Mouse (Mus musculus): Measurements from ENCODE around the gene Tcf20.
"Not testable (repeated sequence)": the region's sequence is repeated elsewhere in the genome, so short reads cannot be mapped to it uniquely, and the experiment has no call there.

Tcf20 gene

DNA sequence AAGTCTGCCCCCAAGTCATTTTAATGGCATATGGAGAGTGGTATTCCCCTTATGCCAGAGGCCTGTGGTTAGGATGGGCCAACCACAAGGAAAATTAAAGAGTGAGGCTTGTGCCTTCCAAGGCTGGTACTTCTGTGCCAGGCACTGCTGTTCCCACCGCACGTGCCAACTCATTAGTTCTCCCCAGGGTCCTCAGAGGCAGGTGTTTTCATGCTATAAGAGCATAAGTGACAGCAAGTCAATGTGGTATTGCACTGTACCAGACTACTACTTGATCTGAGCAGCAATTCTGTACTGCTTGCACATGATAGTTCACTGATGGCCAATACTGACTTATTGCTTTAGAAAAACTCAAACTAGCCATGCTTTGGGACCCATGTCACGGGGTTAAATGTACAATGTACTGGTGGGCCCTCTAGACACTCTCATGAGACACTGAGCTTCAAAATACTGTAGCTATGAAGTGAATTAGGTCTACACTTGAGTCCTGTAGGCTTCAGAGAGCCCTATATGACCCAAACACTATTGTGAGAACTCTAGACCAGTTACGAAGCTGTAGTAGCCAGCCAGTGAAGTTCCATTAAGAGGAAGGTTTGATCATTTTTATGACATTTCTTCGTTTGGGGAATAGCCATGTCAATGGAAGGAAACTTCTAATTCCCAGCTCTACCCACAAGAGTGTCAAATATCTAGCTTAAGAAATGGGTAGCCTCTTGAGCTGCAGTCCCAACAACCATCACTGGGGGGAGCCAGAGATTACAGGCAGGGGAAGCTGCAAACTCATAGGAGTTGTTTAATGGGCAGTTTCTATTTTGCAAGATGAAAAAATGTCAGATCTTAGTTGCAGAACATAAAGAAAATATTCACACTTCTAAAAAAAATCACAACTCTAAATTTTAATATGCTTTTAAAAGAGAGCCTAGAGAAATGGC, 182.7 kb downstream of the Tcf20 start:
- no peaks in the 10 kb centered on the region for H3K9me3 ChIP-seq (ENCODE audit: low read length)
- TF ChIP-seq POU5F1 (IDR thresholded peaks at IDR 0.05; ENCODE audit: borderline replicate concordance, low read length) = no peak
- no peak for TF ChIP-seq NANOG (IDR thresholded peaks at IDR 0.05; ENCODE audit: borderline replicate concordance, low read length)
- peak; percentile 98 for TF ChIP-seq CTCF (conservative IDR thresholded peaks at IDR 0.05; ENCODE audit: low read length)
- no peak overlapping the region for H3K4me3 ChIP-seq (replicated peaks; ENCODE audit: low read length)
- peaks cover 21% of the 10 kb centered on the region for H3K36me3 ChIP-seq (ENCODE audit: insufficient read depth, low read length)
- H3K27me3 ChIP-seq (ENCODE audit: insufficient read depth, low read length) = no peaks in the 10 kb centered on the region
- peaks cover 36% of the 10 kb centered on the region for H3K4me1 ChIP-seq (replicated peaks; ENCODE audit: low read depth, low read length)

GRCm38 (mm10) chr15:82795936-82796440, 191.7 kb downstream of the Tcf20 start:
- no peaks in the 10 kb centered on the region for H3K9me3 ChIP-seq (ENCODE audit: low read length)
- H3K36me3 ChIP-seq (ENCODE audit: insufficient read depth, low read length) = no peaks in the 10 kb centered on the region
- no peak overlapping the region for H3K4me3 ChIP-seq (replicated peaks; ENCODE audit: low read length)
- no peak for TF ChIP-seq POU5F1 (IDR thresholded peaks at IDR 0.05; ENCODE audit: borderline replicate concordance, low read length)
- no peak for TF ChIP-seq CTCF (conservative IDR thresholded peaks at IDR 0.05; ENCODE audit: low read length)
- no peak for TF ChIP-seq NANOG (IDR thresholded peaks at IDR 0.05; ENCODE audit: borderline replicate concordance, low read length)
- no peaks in the 10 kb centered on the region for H3K27me3 ChIP-seq (ENCODE audit: insufficient read depth, low read length)
- H3K4me1 ChIP-seq (replicated peaks; ENCODE audit: low read depth, low read length) = no peaks in the 10 kb centered on the region

DNA sequence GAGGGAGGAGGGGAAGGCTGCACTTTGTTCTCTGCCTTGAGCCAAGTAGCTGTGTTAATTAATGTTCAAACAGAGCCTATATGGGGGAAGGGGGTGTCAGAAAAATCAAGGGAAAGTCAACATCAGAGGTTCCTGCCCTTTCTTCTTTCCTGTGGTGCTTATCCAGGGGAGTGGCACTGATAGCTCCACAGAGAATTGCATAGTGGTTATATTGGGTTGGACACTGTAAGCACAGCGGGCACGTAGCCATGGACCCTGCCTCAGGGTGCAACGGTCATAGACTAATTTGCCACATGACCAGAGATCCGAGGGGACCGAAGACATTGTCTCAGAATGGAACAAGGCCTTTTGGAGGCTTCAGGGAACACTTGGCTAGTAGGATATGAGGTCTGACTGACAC, 193.4 kb downstream of the Tcf20 start, which contains the start of gene Cyp2d26:
TSS of gene Cyp2d26 (minus strand) at position 18 of the 400 bp plus-strand sequence.
- Histone ChIP-seq H3K4me3 (replicated peaks; ENCODE audit: low read length) (no peak within 1 kb of the TSS), H3K36me3 (ENCODE audit: insufficient read depth, low read length) (no peaks in the 10 kb centered on the region), H3K4me1 (replicated peaks; ENCODE audit: low read depth, low read length) (no peaks in the 10 kb centered on the region), H3K27me3 (ENCODE audit: insufficient read depth, low read length) (no peaks in the 10 kb centered on the region), H3K9me3 (ENCODE audit: low read length) (no peaks in the 10 kb centered on the region)
- TF ChIP-seq NANOG (IDR thresholded peaks at IDR 0.05; ENCODE audit: borderline replicate concordance, low read length) (no peak), POU5F1 (IDR thresholded peaks at IDR 0.05; ENCODE audit: borderline replicate concordance, low read length) (no peak), CTCF (conservative IDR thresholded peaks at IDR 0.05; ENCODE audit: low read length) (no peak)

- no peaks in the 10 kb centered on the region for H3K36me3 ChIP-seq (ENCODE audit: insufficient read depth, low read length)
- no peaks in the 10 kb centered on the region for H3K4me1 ChIP-seq (replicated peaks; ENCODE audit: low read depth, low read length)
- TF ChIP-seq POU5F1 (IDR thresholded peaks at IDR 0.05; ENCODE audit: borderline replicate concordance, low read length) (no peak), CTCF (conservative IDR thresholded peaks at IDR 0.05; ENCODE audit: low read length) (no peak), NANOG (IDR thresholded peaks at IDR 0.05; ENCODE audit: borderline replicate concordance, low read length) (no peak)
- H3K27me3 ChIP-seq (ENCODE audit: insufficient read depth, low read length) = no peaks in the 10 kb centered on the region
- no peak overlapping the region for H3K4me3 ChIP-seq (replicated peaks; ENCODE audit: low read length)
- no peaks in the 10 kb centered on the region for H3K9me3 ChIP-seq (ENCODE audit: low read length)
Measured at GRCm38 (mm10) chr15:82793868-82794267, 193.8 kb downstream of the Tcf20 start.

DNA sequence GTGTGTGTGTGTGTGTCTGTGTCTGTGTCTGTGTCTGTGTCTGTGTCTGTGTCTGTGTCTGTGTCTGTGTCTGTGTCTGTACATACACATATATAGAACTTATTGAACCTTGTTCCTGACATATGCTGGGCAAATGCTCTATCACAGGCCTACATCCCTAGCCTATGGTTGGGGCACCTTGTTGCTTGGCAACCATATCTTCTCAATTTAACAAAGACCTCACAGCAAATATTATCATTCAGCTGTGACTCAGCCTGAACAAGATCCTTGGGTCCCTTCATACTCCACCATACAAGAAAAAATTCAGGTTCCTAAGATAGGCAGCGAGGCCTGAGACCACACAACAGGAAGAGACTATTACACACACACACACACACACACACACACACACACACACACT, 194.2 kb downstream of the Tcf20 start:
- H3K9me3 ChIP-seq (ENCODE audit: low read length) = no peaks in the 10 kb centered on the region
- H3K4me3 ChIP-seq (replicated peaks; ENCODE audit: low read length) = no peak overlapping the region
- TF ChIP-seq CTCF (conservative IDR thresholded peaks at IDR 0.05; ENCODE audit: low read length) (no peak), POU5F1 (IDR thresholded peaks at IDR 0.05; ENCODE audit: borderline replicate concordance, low read length) (no peak), NANOG (IDR thresholded peaks at IDR 0.05; ENCODE audit: borderline replicate concordance, low read length) (no peak)
- no peaks in the 10 kb centered on the region for H3K4me1 ChIP-seq (replicated peaks; ENCODE audit: low read depth, low read length)
- H3K27me3 ChIP-seq (ENCODE audit: insufficient read depth, low read length) = no peaks in the 10 kb centered on the region
- no peaks in the 10 kb centered on the region for H3K36me3 ChIP-seq (ENCODE audit: insufficient read depth, low read length)

GRCm38 (mm10) chr15:82792566-82792965, 195.1 kb downstream of the Tcf20 start:
- Histone ChIP-seq H3K27me3 (ENCODE audit: insufficient read depth, low read length) (no peaks in the 10 kb centered on the region), H3K9me3 (ENCODE audit: low read length) (no peaks in the 10 kb centered on the region), H3K36me3 (ENCODE audit: insufficient read depth, low read length) (no peaks in the 10 kb centered on the region), H3K4me1 (replicated peaks; ENCODE audit: low read depth, low read length) (no peaks in the 10 kb centered on the region), H3K4me3 (replicated peaks; ENCODE audit: low read length) (no peak overlapping the region)
- TF ChIP-seq POU5F1 (IDR thresholded peaks at IDR 0.05; ENCODE audit: borderline replicate concordance, low read length) = no peak
- no peak for TF ChIP-seq CTCF (conservative IDR thresholded peaks at IDR 0.05; ENCODE audit: low read length)
- no peak for TF ChIP-seq NANOG (IDR thresholded peaks at IDR 0.05; ENCODE audit: borderline replicate concordance, low read length)

DNA sequence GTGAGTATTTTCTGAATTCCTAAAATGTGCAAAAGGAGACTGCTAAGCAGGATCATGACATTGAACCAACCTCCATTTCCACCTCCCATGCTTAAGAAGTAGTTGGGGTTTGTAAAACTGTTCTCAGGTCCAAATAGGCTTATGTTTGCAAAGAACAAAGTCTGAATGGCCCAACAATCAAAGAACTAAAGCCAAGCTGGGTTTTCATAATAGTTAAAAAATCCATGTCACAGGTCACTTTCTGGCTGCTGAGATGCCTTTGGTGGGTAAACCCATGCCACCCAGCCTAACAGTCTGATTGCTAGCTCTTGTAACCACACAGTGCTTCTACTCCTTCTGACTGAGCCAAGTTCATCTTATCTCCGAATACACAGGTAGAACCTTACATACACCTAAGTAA, 203.1 kb downstream of the Tcf20 start:
- no peak for TF ChIP-seq CTCF (conservative IDR thresholded peaks at IDR 0.05; ENCODE audit: low read length)
- no peak for TF ChIP-seq NANOG (IDR thresholded peaks at IDR 0.05; ENCODE audit: borderline replicate concordance, low read length)
- no peak for TF ChIP-seq POU5F1 (IDR thresholded peaks at IDR 0.05; ENCODE audit: borderline replicate concordance, low read length)
- H3K4me1 ChIP-seq (replicated peaks; ENCODE audit: low read depth, low read length) = no peaks in the 10 kb centered on the region
- peaks cover 8% of the 10 kb centered on the region for H3K9me3 ChIP-seq (ENCODE audit: low read length)
- no peak overlapping the region for H3K4me3 ChIP-seq (replicated peaks; ENCODE audit: low read length)
- H3K36me3 ChIP-seq (ENCODE audit: insufficient read depth, low read length) = no peaks in the 10 kb centered on the region
- peaks cover 7% of the 10 kb centered on the region; the same call in 1 of the 2 replicates for H3K27me3 ChIP-seq (ENCODE audit: insufficient read depth, low read length)

GRCm38 (mm10) chr15:82783800-82784199, 203.9 kb downstream of the Tcf20 start:
- Histone ChIP-seq H3K4me3 (replicated peaks; ENCODE audit: low read length) (no peak overlapping the region), H3K36me3 (ENCODE audit: insufficient read depth, low read length) (no peaks in the 10 kb centered on the region), H3K27me3 (ENCODE audit: insufficient read depth, low read length) (peaks cover 7% of the 10 kb centered on the region; the same call in 1 of the 2 replicates), H3K9me3 (ENCODE audit: low read length) (peaks cover 8% of the 10 kb centered on the region), H3K4me1 (replicated peaks; ENCODE audit: low read depth, low read length) (no peaks in the 10 kb centered on the region)
- TF ChIP-seq CTCF (conservative IDR thresholded peaks at IDR 0.05; ENCODE audit: low read length) = no peak
- no peak for TF ChIP-seq NANOG (IDR thresholded peaks at IDR 0.05; ENCODE audit: borderline replicate concordance, low read length)
- TF ChIP-seq POU5F1 (IDR thresholded peaks at IDR 0.05; ENCODE audit: borderline replicate concordance, low read length) = no peak

DNA sequence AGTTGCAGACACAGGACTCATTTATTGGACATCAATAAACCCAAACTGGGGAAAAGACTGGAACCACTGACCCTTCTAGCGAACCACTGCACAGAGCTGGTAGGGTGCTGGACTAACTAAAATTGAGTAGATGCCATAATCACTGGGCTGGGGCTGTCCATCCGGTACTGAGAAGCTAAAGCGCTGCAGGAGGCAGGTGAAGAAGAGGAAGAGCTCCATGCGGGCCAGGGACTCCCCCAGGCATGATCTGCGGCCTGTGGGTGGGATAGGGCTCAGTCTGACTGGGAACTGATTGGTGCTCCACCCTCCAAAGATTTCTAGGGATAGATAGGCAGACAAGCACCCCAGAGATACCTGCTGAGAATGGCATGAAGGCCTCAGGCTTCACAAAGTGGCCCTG, 209.8 kb downstream of the Tcf20 start:
- not testable (repeated sequence) for H3K4me1 ChIP-seq (replicated peaks; ENCODE audit: low read depth, low read length); H3K36me3 ChIP-seq (ENCODE audit: insufficient read depth, low read length); H3K27me3 ChIP-seq (ENCODE audit: insufficient read depth, low read length); H3K4me3 ChIP-seq (replicated peaks; ENCODE audit: low read length); H3K9me3 ChIP-seq (ENCODE audit: low read length)
